ENCODE assay signal across 15 mouse cellular contexts in genomic region chr8:107957566-107957965, GRCm38 (mm10).
"Had no signal": no experiment of that assay in that cellular context is flagged by ENCODE, and none has a peak within 500 bp of the region (broad histone marks: within the 10 kb centered on the region; RNA-seq: fewer than 3 reads in every experiment).

No protein-coding gene starts in this region.

- H3K9me3 ChIP-seq: limb, embryonic 10.5 days; liver, embryonic 15.5 days; midbrain, embryonic 12.5 days; stomach, embryonic 15.5 days had no signal

- H3K4me3 ChIP-seq: layer of hippocampus, adult 2 months; limb, embryonic 10.5 days; liver, embryonic 15.5 days; midbrain, embryonic 12.5 days; stomach, embryonic 15.5 days had no signal

- H3K36me3 ChIP-seq: limb, embryonic 10.5 days; liver, embryonic 15.5 days; midbrain, embryonic 12.5 days; stomach, embryonic 15.5 days had no signal

- H3K27me3 ChIP-seq: liver, embryonic 15.5 days; stomach, embryonic 15.5 days had no signal

- H3K4me2 ChIP-seq: liver, embryonic 11.5 days; liver, embryonic 15.5 days; midbrain, embryonic 12.5 days; stomach, embryonic 15.5 days had no signal

- H3K27ac ChIP-seq: layer of hippocampus, adult 2 months; liver, embryonic 15.5 days; stomach, embryonic 15.5 days had no signal

- H3K4me1 ChIP-seq: liver, embryonic 15.5 days had no signal

- ATAC-seq: lung, postnatal 0 days had no signal

- H3K9ac ChIP-seq: liver, embryonic 15.5 days; midbrain, embryonic 12.5 days; stomach, embryonic 15.5 days had no signal

- DNase-seq: kidney, adult 18-20 months; kidney, postnatal 10 days; kidney, postnatal 4 days; lung, adult 2 months; lung, postnatal 36 days; right cerebral cortex, postnatal 14 days; thymus, adult 2 months; thymus, postnatal 25 days had no signal
